Mouse (Mus musculus) midbrain, embryonic 13.5 days (tissue): ENCODE data around the gene Cacna2d4. TPM values are rescaled to one million over a fixed set of nuclear protein-coding genes. Genes with fewer than 3 reads are reported as not detected.

Experiments used
- ATAC-seq: fragments of 200-750 bp; cut with Nextera tagmentation; 2 replicates; pipeline ENCODE4 v1.8.0; 2017; ENCODE audit warnings: mild to moderate bottlenecking, moderate TSS enrichment, moderate library complexity
- H3K27ac ChIP-seq: fragments of 300-500 bp; sonication (generic); 2 replicates; pipeline ENCODE4 v1.5.1; 2015; ENCODE audit warnings: inconsistent platforms, mild to moderate bottlenecking, moderate library complexity
- H3K27me3 ChIP-seq: fragments of 300-500 bp; sonication (generic); 2 replicates; pipeline ENCODE4 v1.6.1; 2015; ENCODE audit warnings: mild to moderate bottlenecking, inconsistent platforms
- H3K36me3 ChIP-seq: fragments of 300-500 bp; sonication (generic); 2 replicates; pipeline ENCODE4 v1.6.1; 2015; ENCODE audit warnings: mild to moderate bottlenecking, inconsistent platforms
- H3K4me1 ChIP-seq: fragments of 300-500 bp; sonication (generic); replicated peaks from 2 replicates; pipeline ENCODE4 v1.6.1; 2015; ENCODE audit warnings: inconsistent platforms
- H3K4me2 ChIP-seq: fragments of 300-500 bp; sonication (generic); replicated peaks from 2 replicates; pipeline ENCODE4 v1.6.1; 2015; ENCODE audit warnings: moderate library complexity, mild to moderate bottlenecking, inconsistent platforms
- H3K4me3 ChIP-seq: fragments of 300-500 bp; sonication (generic); replicated peaks from 2 replicates; pipeline ENCODE4 v1.5.1; 2015; ENCODE audit warnings: mild to moderate bottlenecking, inconsistent platforms
- H3K9ac ChIP-seq: fragments of 300-500 bp; sonication (generic); replicated peaks from 2 replicates; pipeline ENCODE4 v1.6.1; 2015; ENCODE audit warnings: mild to moderate bottlenecking, inconsistent platforms
- H3K9me3 ChIP-seq: fragments of 300-500 bp; sonication (generic); 2 replicates; pipeline ENCODE4 v1.6.1; 2016; ENCODE audit warnings: mild to moderate bottlenecking, inconsistent platforms
- WGBS: fragments of 180-500 bp; shearing (Covaris S2); methylation state at CpG from one replicate; pipeline ENCODE4 v1.1.7; 2015; 5-methylcytosine and 5-hydroxymethylcytosine counted together
- polyA plus RNA-seq: library from polyadenylated mRNA; unstranded; fragments of >200 nt; fragmentation: Nextera tagmentation; extraction: Ambion mirVana; gene quantifications from 2 replicates; pipeline ENCODE4 v1.2.1, GENCODE M21; 2015

Gene Cacna2d4
- polyA plus RNA-seq, 1 experiment from 2014 or later = 0.43 TPM

DNA sequence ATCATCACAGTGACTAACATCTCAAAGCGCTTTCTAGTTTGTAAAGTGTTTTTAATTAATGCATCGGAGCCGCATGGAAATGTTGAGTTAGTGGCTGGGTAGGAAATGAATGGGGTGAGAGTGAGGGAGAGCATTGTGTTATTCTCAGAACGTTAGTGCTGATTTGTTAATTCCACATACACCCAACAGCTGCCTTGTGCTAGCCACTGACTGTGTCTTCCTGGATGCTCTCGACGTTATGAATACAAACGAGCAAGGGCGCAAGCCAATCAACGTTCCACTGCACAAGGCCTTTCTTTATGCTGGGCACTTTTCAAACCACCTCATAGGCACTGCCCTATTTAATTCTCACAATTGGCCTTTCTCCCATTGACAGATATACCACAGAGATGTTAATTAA, 82.4 kb downstream of the Cacna2d4 start:
- peaks cover 13% of the 10 kb centered on the region for H3K4me1 ChIP-seq
- no peak overlapping the region for H3K4me2 ChIP-seq
- 50% methylated on average over 9 of the region's 9 CpGs for WGBS
- no peak overlapping the region for H3K9ac ChIP-seq
- H3K27me3 ChIP-seq = no peaks in the 10 kb centered on the region; the same call in 1 of the 2 replicates
- no peak overlapping the region for H3K27ac ChIP-seq
- no peaks in the 10 kb centered on the region for H3K9me3 ChIP-seq
- no peak overlapping the region for H3K4me3 ChIP-seq
- ATAC-seq = peak; percentile 68
- no peaks in the 10 kb centered on the region for H3K36me3 ChIP-seq

DNA sequence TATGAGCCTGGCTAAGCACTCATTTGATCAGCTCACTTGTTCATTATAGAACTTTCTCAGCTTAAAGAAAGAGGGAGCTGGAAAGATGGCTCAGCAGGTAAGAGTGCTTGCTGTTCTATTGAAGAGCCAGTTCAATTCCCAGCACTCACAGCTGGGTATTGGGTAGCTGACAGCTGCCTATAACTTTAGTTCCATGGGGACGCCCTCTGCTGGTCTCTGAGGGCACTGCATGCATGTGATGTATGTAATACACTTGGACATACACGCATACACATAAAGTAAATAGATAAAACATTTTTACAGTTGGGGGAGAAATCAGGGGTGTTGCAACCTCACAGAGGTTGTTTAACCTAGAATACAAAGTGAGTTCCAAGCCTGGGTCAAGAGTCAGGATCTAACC, 83.0 kb downstream of the Cacna2d4 start:
- Histone ChIP-seq H3K4me1 (peaks cover 7% of the 10 kb centered on the region), H3K36me3 (no peaks in the 10 kb centered on the region), H3K4me3 (no peak overlapping the region), H3K27ac (no peak overlapping the region), H3K4me2 (no peak overlapping the region), H3K9me3 (no peaks in the 10 kb centered on the region), H3K9ac (no peak overlapping the region), H3K27me3 (peaks cover 4% of the 10 kb centered on the region)
- no peak for ATAC-seq
- 84% methylated on average over 2 of the region's 2 CpGs for WGBS

DNA sequence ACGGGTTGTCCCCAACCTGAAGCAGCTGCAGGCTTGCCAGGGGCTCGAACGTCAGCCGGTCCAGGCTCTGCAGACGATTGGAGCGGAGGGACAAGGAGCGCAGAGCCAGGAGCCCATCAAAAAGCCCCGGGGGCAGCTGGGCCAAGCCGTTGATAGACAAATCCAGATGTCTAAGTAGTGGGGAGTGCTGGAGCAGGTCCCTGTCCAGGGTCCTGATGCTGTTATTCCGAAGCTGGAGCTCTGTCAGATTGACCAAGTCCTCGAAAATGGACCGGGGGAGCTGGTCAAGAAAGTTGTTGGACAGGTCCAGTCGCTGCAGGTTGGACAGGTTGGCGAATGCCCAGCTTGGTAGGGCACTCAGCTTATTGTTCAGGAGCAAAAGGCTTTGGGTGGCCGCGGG, 84.2 kb downstream of the Cacna2d4 start:
- H3K4me1 ChIP-seq = no peaks in the 10 kb centered on the region
- WGBS = 49% methylated on average over 16 of the region's 16 CpGs
- no peak for ATAC-seq

DNA sequence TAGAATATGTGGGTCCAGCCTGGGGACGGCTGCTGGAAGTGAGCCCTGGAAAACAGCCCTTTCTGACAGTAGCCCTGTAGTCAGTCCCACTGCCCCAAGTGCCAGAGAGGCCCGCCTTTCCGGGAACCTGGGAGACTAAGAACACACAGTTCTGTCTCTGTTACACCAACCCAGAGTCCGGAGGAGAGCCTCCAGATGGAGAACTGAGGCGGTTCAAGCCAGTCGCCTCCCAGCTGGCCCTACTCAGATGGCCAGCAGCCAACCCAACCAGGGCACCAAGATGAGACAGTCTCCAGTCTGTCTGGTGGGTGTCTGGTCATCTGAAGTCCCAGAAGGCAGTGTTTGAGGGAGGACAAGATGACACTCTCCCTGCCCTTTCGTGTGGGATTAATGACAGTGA, 85.4 kb downstream of the Cacna2d4 start:
- ATAC-seq = no peak
- Histone ChIP-seq H3K4me1 (peaks cover 8% of the 10 kb centered on the region), H3K36me3 (no peaks in the 10 kb centered on the region), H3K9ac (no peak overlapping the region), H3K27ac (no peak overlapping the region), H3K4me2 (no peak overlapping the region), H3K9me3 (no peaks in the 10 kb centered on the region), H3K4me3 (no peak overlapping the region), H3K27me3 (peaks cover 4% of the 10 kb centered on the region)
- 85% methylated on average over 7 of the region's 7 CpGs for WGBS

More for the DNA sequence above, 84.2 kb downstream of the Cacna2d4 start:
- Histone ChIP-seq H3K27ac (no peak overlapping the region), H3K9me3 (no peaks in the 10 kb centered on the region), H3K4me2 (no peak overlapping the region), H3K27me3 (peaks cover 4% of the 10 kb centered on the region), H3K4me3 (no peak overlapping the region), H3K9ac (no peak overlapping the region), H3K36me3 (no peaks in the 10 kb centered on the region)

DNA sequence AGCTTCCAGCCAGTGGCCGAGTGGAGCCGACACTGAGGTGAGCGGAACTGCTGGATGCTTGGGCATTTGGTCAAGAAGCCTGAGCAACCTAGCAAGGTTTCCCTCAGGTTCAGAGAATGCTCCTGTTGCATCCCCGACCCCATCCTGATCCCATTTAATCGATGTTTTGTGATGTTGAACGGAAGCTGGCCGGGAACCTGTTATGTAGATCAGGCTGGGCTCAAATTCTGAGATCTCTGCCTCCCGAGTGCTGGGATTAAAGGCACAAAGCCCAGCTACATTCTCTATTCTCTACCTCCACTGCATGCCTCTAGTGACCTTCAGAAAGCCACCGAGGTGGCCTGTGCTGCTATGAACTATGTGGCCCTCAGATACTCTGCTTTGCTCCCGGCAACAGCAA, 88.5 kb downstream of the Cacna2d4 start:
- H3K4me3 ChIP-seq = no peak overlapping the region
- peaks cover 31% of the 10 kb centered on the region for H3K4me1 ChIP-seq
- ATAC-seq = no peak
- WGBS = 49% methylated on average over 10 of the region's 10 CpGs
- H3K27me3 ChIP-seq = peaks cover 25% of the 10 kb centered on the region
- H3K4me2 ChIP-seq = no peak overlapping the region
- H3K36me3 ChIP-seq = no peaks in the 10 kb centered on the region
- no peak overlapping the region for H3K9ac ChIP-seq
- H3K27ac ChIP-seq = no peak overlapping the region
- no peaks in the 10 kb centered on the region for H3K9me3 ChIP-seq

DNA sequence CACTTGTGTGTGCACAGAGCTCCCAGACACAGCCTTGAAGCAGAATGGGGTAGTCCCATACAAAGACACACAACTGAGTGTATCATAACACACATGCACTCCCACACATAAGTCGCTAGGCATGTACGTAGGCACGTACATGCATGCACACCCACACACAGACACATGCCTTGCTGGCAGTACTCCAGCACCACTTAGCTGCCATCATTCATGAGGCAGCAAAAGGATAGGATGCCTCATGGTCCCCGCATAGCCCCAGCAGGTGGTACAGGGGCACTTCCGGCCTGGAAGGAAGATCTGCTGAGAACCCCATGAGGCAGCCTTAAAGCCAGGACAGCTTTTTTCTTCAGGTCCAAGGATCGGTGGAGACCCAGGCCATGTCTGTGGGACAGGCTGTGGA, 89.7 kb downstream of the Cacna2d4 start:
- Histone ChIP-seq H3K4me1 (peaks cover 44% of the 10 kb centered on the region), H3K9me3 (no peaks in the 10 kb centered on the region), H3K9ac (no peak overlapping the region), H3K27ac (no peak overlapping the region), H3K27me3 (peaks cover 37% of the 10 kb centered on the region), H3K4me2 (no peak overlapping the region), H3K36me3 (no peaks in the 10 kb centered on the region), H3K4me3 (no peak overlapping the region)
- no peak for ATAC-seq
- 80% methylated on average over 6 of the region's 6 CpGs for WGBS

DNA sequence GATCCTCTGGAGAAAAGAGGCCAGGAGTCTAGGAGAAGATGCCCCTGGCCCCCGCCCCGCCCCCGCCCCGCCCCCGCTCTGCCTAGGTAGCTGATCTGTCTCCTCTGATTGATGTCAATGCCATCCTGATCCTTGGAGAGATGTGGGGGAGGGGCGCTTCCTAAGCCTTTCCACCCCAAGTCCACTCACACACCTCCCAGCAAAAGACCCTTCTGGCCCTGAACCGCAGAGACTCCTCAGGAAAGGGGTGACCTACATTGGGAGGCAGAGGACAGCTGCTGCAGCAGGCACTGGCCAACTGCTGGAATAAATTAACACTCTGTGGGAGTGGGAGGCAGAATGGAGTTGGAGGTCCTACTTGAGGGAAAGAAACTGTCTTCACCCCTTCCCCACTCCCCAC, 90.2 kb downstream of the Cacna2d4 start:
- Histone ChIP-seq H3K4me2 (no peak overlapping the region), H3K9ac (no peak overlapping the region), H3K4me3 (no peak overlapping the region), H3K4me1 (peaks cover 48% of the 10 kb centered on the region), H3K27me3 (peaks cover 43% of the 10 kb centered on the region), H3K36me3 (no peaks in the 10 kb centered on the region), H3K27ac (no peak overlapping the region), H3K9me3 (no peaks in the 10 kb centered on the region)
- no peak for ATAC-seq
- WGBS = 40% methylated on average over 7 of the region's 7 CpGs

DNA sequence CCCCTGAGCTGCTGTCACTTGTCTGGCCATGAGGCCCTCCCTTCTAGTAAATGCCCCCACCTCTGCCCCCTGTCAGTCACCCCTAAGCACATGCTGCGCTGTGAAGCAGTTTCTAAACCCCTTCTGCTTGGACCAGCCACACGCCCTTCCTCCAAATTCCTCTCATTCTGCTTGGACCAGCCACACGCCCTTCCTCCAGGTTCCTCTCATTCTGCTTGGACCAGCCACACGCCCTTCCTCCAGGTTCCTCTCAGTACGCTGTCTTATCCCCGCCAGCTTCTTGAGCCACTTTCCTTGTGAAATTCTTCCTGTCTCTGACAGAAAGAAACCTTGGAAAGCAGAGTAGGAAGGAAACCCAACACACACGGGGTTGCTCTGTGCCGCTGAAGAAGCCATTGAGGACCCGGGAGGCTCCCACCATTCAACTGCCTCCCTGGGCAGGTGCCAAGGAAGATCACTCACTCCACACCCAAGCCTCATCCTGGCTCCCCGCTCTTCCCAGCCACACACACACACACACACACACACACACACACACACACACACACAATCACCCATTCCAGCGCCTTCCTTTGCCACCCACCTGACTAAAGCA, 92.3 kb downstream of the Cacna2d4 start:
- Histone ChIP-seq H3K27me3 (peaks cover 48% of the 10 kb centered on the region), H3K4me2 (peak overlapping the region; percentile 70), H3K27ac (peak overlapping the region; percentile 30; the same call in 1 of the 2 replicates), H3K9ac (peak overlapping the region; percentile 23; the same call in 1 of the 2 replicates), H3K4me3 (peak overlapping the region; percentile 51), H3K9me3 (no peaks in the 10 kb centered on the region), H3K36me3 (no peaks in the 10 kb centered on the region), H3K4me1 (peaks cover 48% of the 10 kb centered on the region)
- 12% methylated on average over 11 of the region's 11 CpGs for WGBS
- ATAC-seq = peak; percentile 22

DNA sequence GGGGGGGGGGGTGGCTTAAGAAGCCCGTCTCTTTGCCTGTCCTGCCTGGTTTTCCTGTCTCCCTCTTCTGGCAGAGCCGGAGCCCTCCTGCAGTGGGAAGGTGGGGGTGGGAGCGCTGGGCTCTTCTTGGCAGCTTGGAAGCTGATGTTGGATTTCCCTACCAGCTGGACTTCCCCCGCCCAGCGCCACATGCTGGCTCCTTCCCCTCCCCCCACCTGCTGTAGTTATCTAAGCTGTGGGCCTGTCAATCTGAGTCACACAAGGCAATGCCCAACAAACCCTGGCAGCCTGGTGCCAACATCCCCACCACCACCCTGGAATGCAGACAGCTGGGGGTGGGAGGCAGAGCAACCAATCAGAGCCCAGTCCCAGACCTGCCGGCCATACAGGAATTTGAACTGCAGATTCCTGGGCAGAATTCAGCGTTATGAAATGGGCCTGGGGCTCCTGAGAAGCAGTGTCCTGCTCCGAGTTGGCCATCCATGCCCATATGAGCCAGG, 92.9 kb downstream of the Cacna2d4 start:
- Histone ChIP-seq H3K27me3 (peaks cover 45% of the 10 kb centered on the region), H3K4me3 (peak overlapping the region; percentile 51), H3K4me2 (peak overlapping the region; percentile 70), H3K36me3 (no peaks in the 10 kb centered on the region), H3K9ac (peak overlapping the region; percentile 67), H3K4me1 (peaks cover 48% of the 10 kb centered on the region), H3K27ac (peak overlapping the region; percentile 56), H3K9me3 (no peaks in the 10 kb centered on the region)
- peak; percentile 75 for ATAC-seq
- WGBS = 2% methylated on average over 8 of the region's 8 CpGs

DNA sequence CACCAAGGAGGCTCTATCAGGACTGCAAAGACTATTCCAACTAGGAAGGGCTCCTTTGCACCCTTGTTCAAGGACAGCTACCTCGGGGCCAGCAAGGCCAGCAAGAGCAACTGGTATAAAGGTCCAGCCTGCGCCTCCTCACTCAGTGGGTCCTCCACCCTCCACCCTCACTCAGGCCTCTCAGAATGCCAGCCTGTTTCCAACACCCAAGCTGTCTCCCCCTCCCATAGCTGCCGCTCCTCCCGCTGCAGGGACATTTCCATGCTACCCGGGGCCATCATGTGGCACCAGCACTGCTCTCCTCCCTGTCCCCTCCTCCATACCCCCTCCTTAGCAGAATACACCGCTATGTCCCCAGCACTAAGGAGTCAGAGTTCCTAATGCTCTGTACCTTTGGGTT, 93.6 kb downstream of the Cacna2d4 start:
- H3K4me2 ChIP-seq = peak overlapping the region; percentile 70
- H3K4me1 ChIP-seq = peaks cover 48% of the 10 kb centered on the region
- 9% methylated on average over 6 of the region's 6 CpGs for WGBS
- H3K9ac ChIP-seq = peak overlapping the region; percentile 67
- H3K36me3 ChIP-seq = no peaks in the 10 kb centered on the region
- no peaks in the 10 kb centered on the region for H3K9me3 ChIP-seq
- H3K4me3 ChIP-seq = peak overlapping the region; percentile 51
- peaks cover 44% of the 10 kb centered on the region for H3K27me3 ChIP-seq
- ATAC-seq = peak; percentile 28
- peak overlapping the region; percentile 56; the same call in 1 of the 2 replicates for H3K27ac ChIP-seq

DNA sequence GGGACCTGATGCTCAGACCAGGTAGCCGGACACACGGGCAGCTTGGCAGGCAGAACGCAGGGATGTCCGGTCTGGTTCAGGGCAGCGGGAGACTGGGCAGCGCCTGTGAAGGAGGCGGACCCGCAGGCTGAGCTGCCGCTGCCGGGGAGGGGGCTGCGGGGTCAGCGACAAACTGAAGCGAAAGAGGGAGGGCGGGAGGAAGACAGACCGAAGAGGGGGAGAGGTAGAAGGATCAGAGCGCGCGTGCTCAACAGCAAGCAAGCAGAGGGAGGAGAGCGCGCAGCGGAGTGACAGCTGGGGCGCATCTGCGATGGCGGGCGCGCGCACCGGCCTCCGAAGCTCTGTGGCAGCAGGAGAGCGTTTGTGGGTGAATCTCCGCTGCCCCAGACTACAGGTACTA, 94.2 kb downstream of the Cacna2d4 start, which contains the start of gene Lrtm2:
Gene Lrtm2 (minus strand): TSS at position 261 of the 400 bp plus-strand sequence.
- Histone ChIP-seq H3K4me3 (peak within 1 kb of the TSS; percentile 51), H3K4me1 (peaks cover 48% of the 10 kb centered on the region), H3K27ac (peak within 1 kb of the TSS; percentile 56; the same call in 1 of the 2 replicates), H3K9me3 (no peaks in the 10 kb centered on the region), H3K36me3 (no peaks in the 10 kb centered on the region), H3K27me3 (peaks cover 44% of the 10 kb centered on the region), H3K9ac (peak within 1 kb of the TSS; percentile 67), H3K4me2 (peak within 1 kb of the TSS; percentile 70)
- WGBS = under 1% methylated on average over 31 of the region's 31 CpGs
- peak; percentile 53 for ATAC-seq

DNA sequence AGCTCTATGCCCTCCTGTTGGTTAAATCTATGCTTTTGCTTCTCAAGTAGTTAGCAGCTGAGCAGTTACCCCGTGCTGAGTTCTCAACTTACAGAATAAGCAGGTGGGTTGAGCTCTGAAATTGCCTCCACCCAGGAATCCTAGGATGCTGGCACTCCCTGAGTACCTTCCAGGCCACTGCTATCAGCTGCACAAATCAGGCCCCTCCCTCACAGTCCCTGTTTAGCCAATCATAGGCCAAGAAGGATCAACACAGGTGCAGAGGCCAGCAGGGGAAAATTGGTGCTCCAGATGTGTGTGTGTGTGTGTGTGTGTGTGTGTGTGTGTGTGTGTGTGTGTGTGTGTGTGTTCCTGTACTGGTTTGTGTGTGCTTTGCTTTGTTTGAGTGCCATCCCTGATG, 95.8 kb downstream of the Cacna2d4 start:
- Histone ChIP-seq H3K4me1 (peaks cover 40% of the 10 kb centered on the region), H3K9ac (no peak overlapping the region), H3K9me3 (no peaks in the 10 kb centered on the region), H3K4me2 (no peak overlapping the region), H3K4me3 (no peak overlapping the region), H3K27me3 (peaks cover 44% of the 10 kb centered on the region), H3K27ac (no peak overlapping the region), H3K36me3 (no peaks in the 10 kb centered on the region)
- no peak for ATAC-seq
- 12% methylated on average over 1 of the region's 1 CpGs for WGBS

DNA sequence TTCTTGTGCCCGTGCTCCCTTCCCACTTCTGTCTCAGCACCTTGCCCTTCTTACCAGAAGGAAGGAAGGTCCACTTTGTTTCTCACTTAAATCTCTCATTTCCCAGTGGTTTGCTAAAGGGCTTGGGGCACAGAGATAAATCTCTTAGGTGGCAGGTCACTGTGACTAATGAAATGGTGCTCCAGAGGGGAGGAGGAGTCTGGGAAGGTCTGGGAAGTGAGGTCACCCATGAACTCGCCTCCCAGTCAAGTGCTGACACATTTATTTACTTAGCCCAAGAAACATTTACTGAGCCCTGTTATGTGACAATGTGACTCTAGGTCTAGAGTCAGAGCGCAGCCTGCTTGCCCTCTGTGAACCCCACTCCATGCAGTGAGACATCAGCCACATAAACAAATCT, 96.9 kb downstream of the Cacna2d4 start:
- Histone ChIP-seq H3K27me3 (peaks cover 33% of the 10 kb centered on the region), H3K9ac (no peak overlapping the region), H3K4me2 (no peak overlapping the region), H3K36me3 (no peaks in the 10 kb centered on the region), H3K4me3 (no peak overlapping the region), H3K27ac (no peak overlapping the region), H3K9me3 (no peaks in the 10 kb centered on the region), H3K4me1 (peaks cover 38% of the 10 kb centered on the region)
- no peak for ATAC-seq
- WGBS = 33% methylated on average over 3 of the region's 3 CpGs
